Mouse (Mus musculus) stomach, embryonic 15.5 days (tissue): ENCODE measurements around the gene Snf8. TPM values are rescaled to one million over a fixed set of nuclear protein-coding genes. Genes with fewer than 3 reads are reported as not detected.

ENCODE experiments used
- ATAC-seq: fragments of 200-750 bp; cut with Nextera tagmentation; 2 replicates; pipeline ENCODE4 v1.8.0; 2017; ENCODE audit warnings: low read depth, moderate number of reproducible peaks, moderate TSS enrichment; ENCODE audit not compliant: insufficient read depth, low FRiP score
- H3K27ac ChIP-seq: fragments of 300-500 bp; sonication (generic); 2 replicates; pipeline ENCODE4 v1.5.1; 2015; ENCODE audit warnings: mild to moderate bottlenecking, inconsistent platforms
- H3K27me3 ChIP-seq: fragments of 300-500 bp; sonication (generic); replicated peaks from 2 replicates; pipeline ENCODE4 v1.6.1; 2015; ENCODE audit warnings: inconsistent platforms
- H3K36me3 ChIP-seq: fragments of 300-500 bp; sonication (generic); 2 replicates; pipeline ENCODE4 v1.6.1; 2015; ENCODE audit warnings: inconsistent platforms
- H3K4me1 ChIP-seq: fragments of 300-500 bp; sonication (generic); 2 replicates; pipeline ENCODE4 v1.6.1; 2015; ENCODE audit warnings: inconsistent platforms
- H3K4me2 ChIP-seq: fragments of 300-500 bp; sonication (generic); 2 replicates; pipeline ENCODE4 v1.6.1; 2015; ENCODE audit warnings: mild to moderate bottlenecking, inconsistent platforms
- H3K4me3 ChIP-seq: fragments of 300-500 bp; sonication (generic); replicated peaks from 2 replicates; pipeline ENCODE4 v1.5.1; 2015; ENCODE audit warnings: inconsistent platforms
- H3K9ac ChIP-seq: fragments of 300-500 bp; sonication (generic); 2 replicates; pipeline ENCODE4 v1.6.1; 2015; ENCODE audit warnings: inconsistent platforms
- H3K9me3 ChIP-seq: fragments of 300-500 bp; sonication (generic); 2 replicates; pipeline ENCODE4 v1.6.1; 2016; ENCODE audit warnings: inconsistent platforms
- WGBS: fragments of 180-500 bp; shearing (Covaris S2); methylation state at CpG from one replicate; pipeline ENCODE4 v1.1.7; 2015; 5-methylcytosine and 5-hydroxymethylcytosine counted together
- polyA plus RNA-seq: library from polyadenylated mRNA; unstranded; fragments of >200 nt; fragmentation: Nextera tagmentation; extraction: Ambion mirVana; gene quantifications from 2 replicates; pipeline ENCODE4 v1.2.1, GENCODE M21; 2015

Gene Snf8
- polyA plus RNA-seq, 1 experiment from 2014 or later = 87.6 TPM

GRCm38 (mm10) chr11:96005403-96006271 lies 29.0 kb upstream of the Snf8 start, which contains the start of gene Igf2bp1:
Gene Igf2bp1, minus strand, starts transcription at chr11:96005940.
- ATAC-seq = peak; percentile 54
- H3K4me1 ChIP-seq = peaks cover 27% of the 10 kb centered on the region
- H3K9ac ChIP-seq = peak within 1 kb of the TSS; percentile 81
- H3K36me3 ChIP-seq = no peaks in the 10 kb centered on the region
- H3K4me2 ChIP-seq = peak within 1 kb of the TSS; percentile 98
- under 1% methylated on average over 67 of the region's 74 CpGs for WGBS
- peak within 1 kb of the TSS; percentile 68 for H3K4me3 ChIP-seq
- H3K27me3 ChIP-seq = peaks cover 7% of the 10 kb centered on the region; the same call in 1 of the 2 replicates
- peak within 1 kb of the TSS; percentile 93 for H3K27ac ChIP-seq
- no peaks in the 10 kb centered on the region for H3K9me3 ChIP-seq

DNA sequence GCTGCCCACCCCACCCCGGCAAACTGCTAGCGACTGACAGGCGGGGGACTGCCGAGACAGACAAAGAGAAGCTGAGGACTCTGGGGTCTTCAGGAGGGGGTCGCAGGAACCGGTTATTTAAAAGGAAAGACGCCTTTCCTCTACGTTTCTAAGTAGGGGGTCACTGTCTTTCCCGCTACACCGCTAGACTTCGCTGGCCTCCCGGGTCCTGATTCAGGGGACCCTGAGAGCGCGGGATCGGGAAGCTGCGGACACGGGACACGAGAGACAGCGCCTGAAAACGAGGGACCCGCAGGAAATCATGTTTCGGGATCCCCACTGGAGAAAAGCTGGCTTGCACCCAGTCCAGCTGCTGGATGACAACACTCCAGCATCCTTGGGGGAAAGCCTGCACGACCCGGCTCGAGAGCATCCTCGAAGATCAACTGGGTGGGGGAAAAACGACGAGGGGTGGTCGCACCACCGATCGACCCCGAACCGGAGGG lies 28.3 kb upstream of the Snf8 start:
- Histone ChIP-seq H3K4me3 (peak overlapping the region; percentile 68), H3K9ac (peak overlapping the region; percentile 81; the same call in 1 of the 2 replicates), H3K4me1 (peaks cover 24% of the 10 kb centered on the region), H3K36me3 (no peaks in the 10 kb centered on the region), H3K27me3 (peaks cover 7% of the 10 kb centered on the region; the same call in 1 of the 2 replicates), H3K9me3 (no peaks in the 10 kb centered on the region), H3K27ac (peak overlapping the region; percentile 93), H3K4me2 (peak overlapping the region; percentile 98)
- no peak for ATAC-seq
- WGBS = under 1% methylated on average over 33 of the region's 33 CpGs

- Histone ChIP-seq H3K4me3 (peak overlapping the region; percentile 68), H3K4me1 (peaks cover 19% of the 10 kb centered on the region), H3K9me3 (no peaks in the 10 kb centered on the region), H3K4me2 (peak overlapping the region; percentile 98), H3K27ac (peak overlapping the region; percentile 93), H3K36me3 (no peaks in the 10 kb centered on the region), H3K9ac (peak overlapping the region; percentile 39), H3K27me3 (peaks cover 7% of the 10 kb centered on the region; the same call in 1 of the 2 replicates)
- WGBS = under 1% methylated on average over 66 of the region's 67 CpGs
- ATAC-seq = peak; percentile 54; the same call in 1 of the 2 replicates
These were observed 27.7 kb upstream of the Snf8 start for GRCm38 (mm10) chr11:96006852-96007515.

DNA sequence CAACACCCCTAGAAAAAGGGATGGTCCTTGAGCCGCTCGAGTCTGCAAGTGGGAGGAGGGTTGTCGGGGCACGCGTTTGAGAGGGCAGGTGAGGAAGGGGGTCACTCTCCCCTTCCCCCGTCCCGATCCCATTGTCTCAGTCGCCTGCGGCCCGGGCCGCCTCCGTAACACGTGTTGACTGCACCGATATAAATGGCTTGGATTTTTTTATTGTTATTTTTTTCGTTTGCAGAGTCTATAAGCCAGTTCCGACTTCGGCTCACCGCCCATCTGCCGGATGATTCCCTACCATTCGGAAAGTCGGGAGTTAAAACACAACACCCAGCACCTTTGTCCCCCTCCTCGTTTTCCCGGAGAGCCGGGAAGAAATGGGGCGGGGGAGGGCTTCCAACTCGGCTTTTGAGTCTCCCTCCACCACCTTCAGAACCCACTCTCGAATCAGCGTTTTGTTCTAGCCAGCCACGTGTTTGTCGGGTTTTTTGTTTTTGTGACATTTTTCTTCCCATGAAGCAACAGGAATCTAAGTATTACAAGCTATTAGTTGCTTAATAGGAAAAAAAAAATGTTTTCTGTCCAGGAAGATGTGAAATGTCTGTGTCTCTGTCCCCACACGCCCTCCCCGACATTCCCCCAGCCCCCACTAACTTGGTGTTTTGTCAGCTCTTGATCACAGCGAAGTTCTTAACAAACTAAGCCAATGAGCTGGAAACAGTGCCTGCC lies 27.0 kb upstream of the Snf8 start:
- peaks cover 14% of the 10 kb centered on the region; the same call in 1 of the 2 replicates for H3K4me1 ChIP-seq
- H3K9ac ChIP-seq = peak overlapping the region; percentile 39
- H3K9me3 ChIP-seq = no peaks in the 10 kb centered on the region
- H3K36me3 ChIP-seq = no peaks in the 10 kb centered on the region
- peak overlapping the region; percentile 68 for H3K4me3 ChIP-seq
- 0 out of 2 replicates have a peak, but pooled peaks have one; percentile 1 for ATAC-seq
- WGBS = 2% methylated on average over 33 of the region's 33 CpGs
- peak overlapping the region; percentile 98 for H3K4me2 ChIP-seq
- peaks cover 7% of the 10 kb centered on the region for H3K27me3 ChIP-seq
- peak overlapping the region; percentile 93 for H3K27ac ChIP-seq

- H3K4me2 ChIP-seq = no peak overlapping the region
- no peak overlapping the region for H3K9ac ChIP-seq
- peaks cover 11% of the 10 kb centered on the region for H3K27me3 ChIP-seq
- H3K4me1 ChIP-seq = peaks cover 14% of the 10 kb centered on the region; the same call in 1 of the 2 replicates
- ATAC-seq = no peak
- no peaks in the 10 kb centered on the region for H3K36me3 ChIP-seq
- WGBS = 7% methylated on average over 1 of the region's 1 CpGs
- H3K9me3 ChIP-seq = no peaks in the 10 kb centered on the region
- H3K4me3 ChIP-seq = no peak overlapping the region
- H3K27ac ChIP-seq = no peak overlapping the region
These were observed 25.9 kb upstream of the Snf8 start for GRCm38 (mm10) chr11:96008827-96009226.

DNA sequence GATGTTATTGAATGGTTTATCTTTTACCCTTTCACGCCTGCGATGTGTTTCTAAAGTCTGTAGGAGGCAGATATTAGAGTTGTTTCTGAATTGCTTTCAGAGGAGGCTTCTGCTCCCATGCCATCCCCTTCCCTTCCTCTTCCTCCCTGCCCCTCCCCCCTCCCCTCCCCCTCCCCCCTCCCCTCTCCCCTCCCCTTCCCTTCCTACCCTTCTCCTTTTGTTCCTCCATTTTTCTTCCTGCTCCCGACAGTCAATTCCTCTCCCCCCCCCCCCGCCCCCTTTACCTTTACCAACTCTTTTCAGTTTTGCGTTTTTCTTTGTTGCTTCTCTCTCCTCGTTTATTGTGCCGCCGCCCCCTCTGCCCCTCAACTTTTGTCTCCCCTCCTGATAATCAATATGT lies 22.7 kb upstream of the Snf8 start:
- Histone ChIP-seq H3K4me3 (no peak overlapping the region), H3K9me3 (no peaks in the 10 kb centered on the region), H3K9ac (no peak overlapping the region), H3K4me1 (peaks cover 5% of the 10 kb centered on the region; the same call in 1 of the 2 replicates), H3K27me3 (peaks cover 10% of the 10 kb centered on the region), H3K4me2 (no peak overlapping the region), H3K36me3 (no peaks in the 10 kb centered on the region), H3K27ac (no peak overlapping the region)
- ATAC-seq = no peak
- 5% methylated on average over 6 of the region's 8 CpGs for WGBS

DNA sequence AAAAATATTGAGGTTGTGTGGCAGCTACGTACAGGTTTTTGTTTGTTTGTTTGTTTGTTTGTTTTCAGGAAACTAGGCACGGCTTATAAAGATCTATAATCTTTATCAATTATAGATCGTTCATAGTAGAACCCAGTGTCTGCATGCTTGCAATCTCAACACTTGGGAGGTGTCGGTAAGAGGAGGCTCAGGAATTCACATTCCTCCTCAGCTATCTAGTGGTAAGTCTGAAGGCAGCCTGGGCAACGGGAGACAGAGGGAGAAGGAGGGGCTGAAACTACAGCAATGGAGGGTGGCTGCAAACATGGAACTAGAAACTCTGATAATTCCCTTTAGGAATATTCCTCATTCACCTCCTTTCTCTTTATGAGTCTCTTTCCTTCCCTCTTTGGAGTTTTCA lies 19.3 kb upstream of the Snf8 start:
- ATAC-seq = no peak
- Histone ChIP-seq H3K4me1 (no peaks in the 10 kb centered on the region), H3K9me3 (no peaks in the 10 kb centered on the region), H3K4me2 (no peak overlapping the region), H3K4me3 (no peak overlapping the region), H3K27ac (no peak overlapping the region), H3K9ac (no peak overlapping the region), H3K27me3 (peaks cover 5% of the 10 kb centered on the region; the same call in 1 of the 2 replicates), H3K36me3 (no peaks in the 10 kb centered on the region)
- 30% methylated on average over 5 of the region's 5 CpGs for WGBS

DNA sequence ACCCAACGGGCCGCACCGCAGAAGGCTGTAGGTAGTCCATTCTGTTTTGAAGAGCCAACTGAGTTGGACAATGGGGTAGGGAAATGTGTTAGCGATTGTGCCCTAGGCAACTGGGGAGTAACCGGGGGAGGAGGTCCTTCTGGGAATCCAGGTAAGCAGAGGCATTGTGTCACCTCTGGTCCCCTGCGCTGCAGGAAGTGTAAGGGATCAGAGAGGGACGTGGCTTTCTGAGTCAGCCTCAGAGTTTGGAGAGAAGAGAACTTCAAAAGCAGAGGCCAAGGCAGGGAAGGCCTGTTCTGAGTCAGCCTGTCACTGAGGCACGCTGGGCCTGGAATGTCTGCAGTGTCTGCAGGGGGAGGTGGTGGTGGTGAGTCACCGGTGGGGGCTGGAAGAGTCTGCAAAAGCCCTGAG lies 16.7 kb upstream of the Snf8 start:
- H3K4me2 ChIP-seq = no peak overlapping the region
- H3K27me3 ChIP-seq = peaks cover 1% of the 10 kb centered on the region; the same call in 1 of the 2 replicates
- H3K36me3 ChIP-seq = no peaks in the 10 kb centered on the region

GRCm38 (mm10) chr11:96020622-96021021 lies 14.1 kb upstream of the Snf8 start:
- H3K9me3 ChIP-seq = no peaks in the 10 kb centered on the region
- ATAC-seq = no peak
- WGBS = 55% methylated on average over 4 of the region's 4 CpGs

More for the DNA sequence above, 16.7 kb upstream of the Snf8 start:
- ATAC-seq = peak; percentile 72; the same call in 1 of the 2 replicates
- Histone ChIP-seq H3K4me3 (no peak overlapping the region), H3K9me3 (no peaks in the 10 kb centered on the region), H3K4me1 (no peaks in the 10 kb centered on the region), H3K27ac (peak overlapping the region; percentile 31), H3K9ac (no peak overlapping the region)
- 18% methylated on average over 9 of the region's 9 CpGs for whole genome bisulfite sequencing

GRCm38 (mm10) chr11:96028130-96028529 lies 6.6 kb upstream of the Snf8 start:
- no peak overlapping the region for H3K4me2 ChIP-seq
- ATAC-seq = no peak
- WGBS = 53% methylated on average over 5 of the region's 5 CpGs
- H3K4me1 ChIP-seq = no peaks in the 10 kb centered on the region
- no peaks in the 10 kb centered on the region for H3K36me3 ChIP-seq
- H3K9me3 ChIP-seq = no peaks in the 10 kb centered on the region
- no peaks in the 10 kb centered on the region for H3K27me3 ChIP-seq
- no peak overlapping the region for H3K9ac ChIP-seq
- H3K4me3 ChIP-seq = no peak overlapping the region
- no peak overlapping the region for H3K27ac ChIP-seq

More at GRCm38 (mm10) chr11:96020622-96021021, 14.1 kb upstream of the Snf8 start:
- Histone ChIP-seq H3K27ac (no peak overlapping the region), H3K9ac (no peak overlapping the region), H3K4me1 (no peaks in the 10 kb centered on the region), H3K27me3 (no peaks in the 10 kb centered on the region), H3K36me3 (no peaks in the 10 kb centered on the region), H3K4me3 (no peak overlapping the region), H3K4me2 (no peak overlapping the region)

DNA sequence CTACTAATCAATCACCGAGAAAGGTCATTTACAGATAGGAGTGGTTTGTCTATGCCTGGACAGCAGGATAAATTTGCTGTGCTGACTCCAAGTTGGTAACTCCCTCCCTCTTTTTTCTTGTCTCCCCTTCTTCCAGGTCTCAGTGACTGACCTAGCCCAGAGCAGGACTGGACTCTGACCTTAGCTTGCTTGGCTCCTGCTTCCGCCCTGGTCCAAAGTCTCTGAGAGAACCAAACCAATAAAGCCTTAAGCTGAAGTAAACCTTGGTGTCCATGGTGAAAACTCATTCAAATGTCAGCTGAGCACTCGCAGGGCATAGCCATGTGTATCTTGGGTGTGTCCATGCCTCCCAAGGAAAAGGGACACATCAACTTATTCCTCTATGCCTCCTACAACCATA lies 4.1 kb upstream of the Snf8 start:
- no peak overlapping the region for H3K9ac ChIP-seq
- no peak; the same call in 1 of the 2 replicates for ATAC-seq
- H3K27ac ChIP-seq = no peak overlapping the region
- no peak overlapping the region for H3K4me2 ChIP-seq
- no peaks in the 10 kb centered on the region for H3K9me3 ChIP-seq
- no peaks in the 10 kb centered on the region for H3K27me3 ChIP-seq
- 79% methylated on average over 3 of the region's 3 CpGs for WGBS
- H3K4me1 ChIP-seq = no peaks in the 10 kb centered on the region
- no peaks in the 10 kb centered on the region for H3K36me3 ChIP-seq
- no peak overlapping the region for H3K4me3 ChIP-seq
